Mouse (Mus musculus) central nervous system, embryonic 14 days (tissue): Measurements from ENCODE around the gene Gm30083. TPM values are rescaled to one million over a fixed set of nuclear protein-coding genes. Genes with fewer than 3 reads are reported as not detected.

Experiments
- polyA plus RNA-seq: library from polyadenylated mRNA; depleted of rRNA; stranded (reverse); fragments of >200 nt; gene quantifications from 2 replicates; pipeline ENCODE4 v1.2.3, GENCODE M21; 2012; rRNA removed

Gm30083 gene
- not detected in 2 replicates for polyA plus RNA-seq

GRCm38 (mm10) chr14:34015063-34015462 lies at the start of gene Gm30083:
TSS of gene Gm30083 (minus strand) at chr14:34015182.

GRCm38 (mm10) chr14:34052516-34052915 lies 37.5 kb upstream of the Gm30083 start, which contains the start of gene Antxrl:
TSS of gene Antxrl (plus strand) at chr14:34052707.

GRCm38 (mm10) chr14:34016381-34016780 lies 1.4 kb upstream of the Gm30083 start, which contains the start of gene Gm5460:
TSS of gene Gm5460 (plus strand) at chr14:34016758.

GRCm38 (mm10) chr14:33978604-33979059 lies 36.4 kb downstream of the Gm30083 start, which contains the start of gene Zfp488:
TSS of gene Zfp488 (minus strand) at chr14:33978764.

GRCm38 (mm10) chr14:33953761-33954160 lies 61.2 kb downstream of the Gm30083 start, which contains the start of gene Rbp3:
TSS of gene Rbp3 (plus strand) at chr14:33954003.

GRCm38 (mm10) chr14:33940739-33941138 lies 74.2 kb downstream of the Gm30083 start, which contains the start of gene Gdf2:
TSS of gene Gdf2 (plus strand) at chr14:33941039.

Other genes starting within 250 kb of the Gm30083 start
- gene Gdf10, start 91.6 kb downstream of the Gm30083 start, polyA plus RNA-seq = 4.6 and 16.3 TPM in 2 replicates
- gene Gdf2, start 74.1 kb downstream of the Gm30083 start, polyA plus RNA-seq = not detected in 2 replicates
- gene Rbp3, start 61.2 kb downstream of the Gm30083 start, polyA plus RNA-seq = not detected in 2 replicates
- gene Zfp488, start 36.4 kb downstream of the Gm30083 start, polyA plus RNA-seq = 0.53 and 0.86 TPM in 2 replicates
- not detected in 2 replicates for gene Gm5460, start 1.6 kb upstream of the Gm30083 start, polyA plus RNA-seq
- not detected in 2 replicates for gene Antxrl, start 37.5 kb upstream of the Gm30083 start, polyA plus RNA-seq
- 0.07 and 2.8 TPM in 2 replicates for gene Anxa8, start 70.8 kb upstream of the Gm30083 start, polyA plus RNA-seq
- gene A630023A22Rik, start 87.6 kb upstream of the Gm30083 start, polyA plus RNA-seq = not detected in 2 replicates
- 0.04 and 0.09 TPM in 2 replicates for gene Npy4r, start 137.3 kb upstream of the Gm30083 start, polyA plus RNA-seq
- gene Gprin2, start 186.5 kb upstream of the Gm30083 start, polyA plus RNA-seq = 6.8 TPM in 2 replicates
- 0.87 and 1.1 TPM in 2 replicates for gene Syt15, start 204.4 kb upstream of the Gm30083 start, polyA plus RNA-seq